Mouse (Mus musculus) E14TG2a.4 (cell line): ENCODE data around the gene Sco2.

ENCODE experiments used
- CTCF ChIP-seq: conservative IDR thresholded peaks from 2 replicates; pipeline ENCODE4 v1.5.1; 2014; ENCODE audit warnings: low read length
- NANOG ChIP-seq: IDR thresholded peaks from 2 replicates; pipeline ENCODE4 v1.6.1; 2014; ENCODE audit warnings: borderline replicate concordance, low read length, mixed read lengths

- TF ChIP-seq CTCF (no peak), NANOG (no peak)
Observed at GRCm38 (mm10) chr15:89372536-89372935, 1.1 kb downstream of the Sco2 start.
